Mouse (Mus musculus): ENCODE measurements around the gene Olfr655. TPM values are rescaled to one million over a fixed set of nuclear protein-coding genes. Genes with fewer than 3 reads are reported as not detected.

The Olfr655 gene
- 0.11 and 0.16 TPM in 2 replicates for polyA plus RNA-seq (2012; rRNA removed)

- WGBS, result 87% methylated on average over 2 of the region's 2 CpGs
- Histone ChIP-seq H3K4me3 (replicated peaks; ENCODE audit: insufficient read depth, low read depth, low read length) (no peak within 1 kb of the TSS), H3K4me1 (ENCODE audit: control insufficient read depth, insufficient read depth, low read length) (no peaks in the 10 kb centered on the region), H3K27me3 (ENCODE audit: control insufficient read depth, insufficient read depth, low read length) (no peaks in the 10 kb centered on the region; the same call in 1 of the 2 replicates), H3K27ac (ENCODE audit: insufficient read depth, low read length) (no peak within 1 kb of the TSS)
- no peak for DNase-seq
- no peak for TF ChIP-seq POLR2A (IDR thresholded peaks at IDR 0.05; ENCODE audit: borderline replicate concordance, insufficient read depth, low read length)
- no peak for TF ChIP-seq CTCF (IDR thresholded peaks at IDR 0.05; ENCODE audit: borderline replicate concordance, insufficient read depth, low read depth, low read length)
Observed at GRCm38 (mm10) chr7:104601679-104602078, at the start of gene Olfr655. Gene Olfr655, minus strand, starts transcription at chr7:104601779.

- no peaks in the 10 kb centered on the region for H3K27me3 ChIP-seq (ENCODE audit: control insufficient read depth, insufficient read depth, low read length)
- H3K27ac ChIP-seq (ENCODE audit: insufficient read depth, low read length), result no peak within 1 kb of the TSS
- no peak for TF ChIP-seq POLR2A (IDR thresholded peaks at IDR 0.05; ENCODE audit: borderline replicate concordance, insufficient read depth, low read length)
- no peak for TF ChIP-seq CTCF (IDR thresholded peaks at IDR 0.05; ENCODE audit: borderline replicate concordance, insufficient read depth, low read depth, low read length)
- no peaks in the 10 kb centered on the region for H3K4me1 ChIP-seq (ENCODE audit: control insufficient read depth, insufficient read depth, low read length)
- DNase-seq, result peak; percentile 8 to 16
- 21% methylated on average over 22 of the region's 22 CpGs for WGBS
- no peak within 1 kb of the TSS for H3K4me3 ChIP-seq (replicated peaks; ENCODE audit: insufficient read depth, low read depth, low read length)
Observed at GRCm38 (mm10) chr7:104646841-104647482, 45.4 kb upstream of the Olfr655 start, which contains the start of gene Olfr658. Gene Olfr658, minus strand, starts transcription at chr7:104647305.

- Histone ChIP-seq H3K4me1 (ENCODE audit: control insufficient read depth, insufficient read depth, low read length) (no peaks in the 10 kb centered on the region), H3K27ac (ENCODE audit: insufficient read depth, low read length) (no peak within 1 kb of the TSS), H3K27me3 (ENCODE audit: control insufficient read depth, insufficient read depth, low read length) (no peaks in the 10 kb centered on the region), H3K4me3 (replicated peaks; ENCODE audit: insufficient read depth, low read depth, low read length) (no peak within 1 kb of the TSS)
- no peak for DNase-seq
- TF ChIP-seq POLR2A (IDR thresholded peaks at IDR 0.05; ENCODE audit: borderline replicate concordance, insufficient read depth, low read length) (no peak), CTCF (IDR thresholded peaks at IDR 0.05; ENCODE audit: borderline replicate concordance, insufficient read depth, low read depth, low read length) (no peak)
Observed at GRCm38 (mm10) chr7:104624494-104624893, 22.9 kb upstream of the Olfr655 start, which contains the start of gene Olfr657. Gene Olfr657, plus strand, starts transcription at chr7:104624794.

GRCm38 (mm10) chr7:104613655-104614054 lies 12.1 kb upstream of the Olfr655 start, which contains the start of gene Olfr656:
Gene Olfr656, plus strand, starts transcription at chr7:104613955.
- DNase-seq, result no peak
- Histone ChIP-seq H3K4me3 (replicated peaks; ENCODE audit: insufficient read depth, low read depth, low read length) (no peak within 1 kb of the TSS), H3K27me3 (ENCODE audit: control insufficient read depth, insufficient read depth, low read length) (no peaks in the 10 kb centered on the region), H3K27ac (ENCODE audit: insufficient read depth, low read length) (no peak within 1 kb of the TSS), H3K4me1 (ENCODE audit: control insufficient read depth, insufficient read depth, low read length) (no peaks in the 10 kb centered on the region; the same call in 1 of the 2 replicates)
- no peak for TF ChIP-seq CTCF (IDR thresholded peaks at IDR 0.05; ENCODE audit: borderline replicate concordance, insufficient read depth, low read depth, low read length)
- no peak for TF ChIP-seq POLR2A (IDR thresholded peaks at IDR 0.05; ENCODE audit: borderline replicate concordance, insufficient read depth, low read length)
- 68% methylated on average over 4 of the region's 4 CpGs for WGBS

- H3K4me1 ChIP-seq (ENCODE audit: control insufficient read depth, insufficient read depth, low read length), result no peaks in the 10 kb centered on the region
- no peak overlapping the region for H3K27ac ChIP-seq (ENCODE audit: insufficient read depth, low read length)
- no peak for DNase-seq
- H3K27me3 ChIP-seq (ENCODE audit: control insufficient read depth, insufficient read depth, low read length), result no peaks in the 10 kb centered on the region
- no peak for TF ChIP-seq CTCF (IDR thresholded peaks at IDR 0.05; ENCODE audit: borderline replicate concordance, insufficient read depth, low read depth, low read length)
- no peak for TF ChIP-seq POLR2A (IDR thresholded peaks at IDR 0.05; ENCODE audit: borderline replicate concordance, insufficient read depth, low read length)
- no peak overlapping the region for H3K4me3 ChIP-seq (replicated peaks; ENCODE audit: insufficient read depth, low read depth, low read length)
Observed at GRCm38 (mm10) chr7:104604727-104605126, 3.1 kb upstream of the Olfr655 start.

GRCm38 (mm10) chr7:104603173-104603572 lies 1.6 kb upstream of the Olfr655 start:
- 6% methylated on average over 3 of the region's 3 CpGs for WGBS
- no peaks in the 10 kb centered on the region for H3K27me3 ChIP-seq (ENCODE audit: control insufficient read depth, insufficient read depth, low read length)
- H3K4me3 ChIP-seq (replicated peaks; ENCODE audit: insufficient read depth, low read depth, low read length), result no peak overlapping the region
- no peak for DNase-seq
- no peak overlapping the region for H3K27ac ChIP-seq (ENCODE audit: insufficient read depth, low read length)
- H3K4me1 ChIP-seq (ENCODE audit: control insufficient read depth, insufficient read depth, low read length), result no peaks in the 10 kb centered on the region
- TF ChIP-seq POLR2A (IDR thresholded peaks at IDR 0.05; ENCODE audit: borderline replicate concordance, insufficient read depth, low read length), result no peak

GRCm38 (mm10) chr7:104588274-104588673 lies 13.3 kb downstream of the Olfr655 start:
- H3K27ac ChIP-seq (ENCODE audit: insufficient read depth, low read length), result no peak overlapping the region
- TF ChIP-seq CTCF (IDR thresholded peaks at IDR 0.05; ENCODE audit: borderline replicate concordance, insufficient read depth, low read depth, low read length) (no peak), POLR2A (IDR thresholded peaks at IDR 0.05; ENCODE audit: borderline replicate concordance, insufficient read depth, low read length) (no peak)
- no peak overlapping the region for H3K4me3 ChIP-seq (replicated peaks; ENCODE audit: insufficient read depth, low read depth, low read length)
- H3K27me3 ChIP-seq (ENCODE audit: control insufficient read depth, insufficient read depth, low read length), result no peaks in the 10 kb centered on the region
- 83% methylated on average over 5 of the region's 5 CpGs for WGBS
- H3K4me1 ChIP-seq (ENCODE audit: control insufficient read depth, insufficient read depth, low read length), result no peaks in the 10 kb centered on the region
- DNase-seq, result no peak

- Histone ChIP-seq H3K27me3 (ENCODE audit: control insufficient read depth, insufficient read depth, low read length) (no peaks in the 10 kb centered on the region), H3K4me1 (ENCODE audit: control insufficient read depth, insufficient read depth, low read length) (no peaks in the 10 kb centered on the region), H3K4me3 (replicated peaks; ENCODE audit: insufficient read depth, low read depth, low read length) (no peak within 1 kb of the TSS), H3K27ac (ENCODE audit: insufficient read depth, low read length) (no peak within 1 kb of the TSS)
- no peak for DNase-seq
- TF ChIP-seq CTCF (IDR thresholded peaks at IDR 0.05; ENCODE audit: borderline replicate concordance, insufficient read depth, low read depth, low read length), result no peak
- TF ChIP-seq POLR2A (IDR thresholded peaks at IDR 0.05; ENCODE audit: borderline replicate concordance, insufficient read depth, low read length), result no peak
- 87% methylated on average over 4 of the region's 4 CpGs for WGBS
Observed at GRCm38 (mm10) chr7:104586725-104587124, 14.9 kb downstream of the Olfr655 start, which contains the start of gene Olfr654. Gene Olfr654, plus strand, starts transcription at chr7:104587025.
